Mouse (Mus musculus): Measurements from ENCODE around the gene Lrp6.

The Lrp6 gene

DNA sequence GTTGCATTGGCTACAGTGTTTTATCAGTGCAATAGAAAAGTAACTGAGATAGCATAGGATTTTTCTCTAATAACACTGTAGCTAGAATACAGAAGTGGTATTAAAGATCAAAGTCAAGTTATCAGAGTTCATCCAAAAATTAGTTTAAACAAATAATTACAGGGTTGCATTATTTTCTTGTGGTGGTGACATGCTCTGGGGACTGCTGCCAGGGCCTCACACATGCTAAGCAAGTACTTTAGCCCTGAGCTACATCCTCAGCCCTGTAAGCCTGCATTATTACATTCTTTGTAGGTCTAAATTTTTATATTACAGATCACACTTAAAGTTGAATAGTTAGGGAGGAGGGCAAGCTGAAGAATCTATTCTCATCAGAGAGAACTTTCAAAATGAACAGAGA lies 68.2 kb downstream of the Lrp6 start:
- DNase-seq (ENCODE audit: low read depth) = no peak

DNA sequence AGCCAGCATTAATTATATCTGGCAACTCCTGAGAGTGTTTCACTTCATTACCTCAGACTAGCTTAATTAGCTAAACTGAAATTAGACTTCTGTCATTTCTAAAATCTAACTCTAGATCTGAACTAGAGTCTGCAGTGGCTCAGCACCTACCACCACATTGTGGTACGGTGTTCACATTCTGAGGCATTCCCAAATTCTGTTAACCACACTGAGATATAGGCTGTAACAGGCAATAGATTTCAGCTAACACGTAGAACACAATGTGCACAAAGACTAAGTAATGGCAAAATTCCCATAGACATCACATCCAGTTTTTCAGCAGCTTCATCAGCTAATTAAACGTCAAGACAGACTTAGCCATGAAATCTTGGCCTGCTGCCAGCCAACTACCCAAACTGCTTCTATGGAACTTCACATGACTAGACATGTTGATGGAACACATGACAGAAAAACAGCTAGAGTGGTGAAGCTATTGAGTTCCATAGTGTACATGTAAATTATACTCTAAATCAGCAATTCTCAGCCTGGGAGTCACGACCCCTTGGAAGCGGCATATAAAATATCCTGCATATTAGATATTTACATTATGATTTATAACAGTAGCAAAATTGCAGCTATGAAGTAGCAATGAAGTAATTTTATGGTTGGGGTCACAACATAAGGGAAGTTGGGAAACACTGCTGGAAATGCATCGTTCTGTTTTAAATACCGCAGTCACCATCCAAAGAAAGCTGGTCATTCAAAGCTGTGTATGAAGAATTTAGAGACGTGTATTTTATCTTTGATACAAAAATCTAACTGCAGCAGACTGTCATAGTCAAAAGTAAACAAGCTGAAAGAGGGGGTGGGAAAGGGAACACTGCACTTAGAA lies 71.7 kb downstream of the Lrp6 start:
- no peak for DNase-seq (ENCODE audit: low read depth)

DNA sequence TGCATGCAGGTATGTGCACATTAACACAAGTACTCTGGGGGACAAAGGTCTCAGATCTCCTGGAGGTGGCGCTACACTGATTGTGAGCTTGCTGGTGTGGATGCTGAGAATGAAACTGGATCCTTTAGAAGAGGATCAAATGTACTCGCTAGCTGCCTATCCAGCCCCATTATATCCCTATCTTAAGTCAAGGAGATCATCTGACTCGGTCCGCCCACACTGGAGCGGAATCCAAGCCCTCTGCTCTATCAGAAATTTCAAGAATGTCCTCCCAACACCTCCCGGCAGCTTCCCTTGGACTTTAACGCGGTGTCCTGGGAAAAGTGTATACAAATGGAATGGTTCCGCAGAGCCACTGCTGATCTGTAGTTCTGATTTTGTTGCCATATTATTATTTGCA lies 77.1 kb downstream of the Lrp6 start:
- no peak for DNase-seq (ENCODE audit: low read depth)

DNA sequence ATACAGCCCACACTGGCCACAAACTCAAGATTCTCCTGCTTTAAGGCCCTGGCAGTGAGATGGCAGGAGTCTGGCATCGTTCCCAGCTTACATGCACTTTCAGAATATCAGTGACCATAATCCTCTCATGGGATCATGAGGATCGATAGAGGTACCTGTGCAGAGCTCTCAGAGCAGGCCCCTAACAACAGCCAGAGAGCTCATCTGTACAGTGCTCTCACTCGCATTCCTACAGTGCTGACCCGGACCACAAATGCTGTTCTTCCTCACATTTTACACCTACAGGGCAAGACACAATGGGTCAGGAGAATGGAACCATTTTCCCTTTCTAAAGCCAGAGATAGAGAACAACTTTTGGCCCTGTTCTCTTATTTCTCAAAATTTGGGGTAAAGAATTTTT lies 77.6 kb downstream of the Lrp6 start:
- no peak for DNase-seq (ENCODE audit: low read depth)

DNA sequence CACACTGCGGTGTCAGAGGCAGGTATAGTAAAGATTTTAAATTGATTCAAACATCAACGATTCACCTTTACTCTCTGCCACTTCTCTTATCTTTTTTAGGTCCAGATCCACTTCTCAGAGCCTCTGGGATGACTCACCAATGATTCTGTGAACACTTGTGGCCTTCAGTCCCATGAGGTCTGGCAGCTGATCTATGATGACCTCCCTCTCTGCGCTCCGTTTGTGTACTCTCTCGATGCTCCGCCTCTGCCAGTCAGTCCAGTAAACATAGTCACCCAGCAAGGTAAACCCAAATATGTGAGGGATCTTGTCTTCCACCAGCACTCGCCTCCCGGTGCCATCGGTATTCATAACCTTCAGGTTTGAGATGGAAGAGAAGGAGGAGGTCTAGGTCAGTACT lies 80.4 kb downstream of the Lrp6 start:
- DNase-seq (ENCODE audit: low read depth) = no peak

DNA sequence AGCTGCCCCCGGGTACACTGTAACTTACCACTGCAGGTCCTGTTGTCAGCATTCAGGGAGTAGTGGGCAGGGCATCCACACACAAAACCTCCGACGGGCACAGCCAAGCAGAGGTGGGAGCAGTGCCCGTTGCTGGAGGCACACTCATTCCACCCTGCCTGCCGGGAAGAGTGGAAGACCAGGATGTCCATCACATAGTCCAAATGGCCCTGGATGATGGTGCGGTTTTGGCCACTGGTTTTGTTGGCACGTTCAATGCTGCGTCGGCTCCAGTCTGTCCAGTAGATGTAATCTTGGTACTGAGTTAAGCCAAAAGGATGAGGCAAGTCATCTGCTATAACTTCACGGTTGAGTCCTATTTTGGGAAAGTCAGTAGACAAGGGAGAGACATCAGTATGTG lies 87.3 kb downstream of the Lrp6 start:
- DNase-seq (ENCODE audit: low read depth) = no peak

DNA sequence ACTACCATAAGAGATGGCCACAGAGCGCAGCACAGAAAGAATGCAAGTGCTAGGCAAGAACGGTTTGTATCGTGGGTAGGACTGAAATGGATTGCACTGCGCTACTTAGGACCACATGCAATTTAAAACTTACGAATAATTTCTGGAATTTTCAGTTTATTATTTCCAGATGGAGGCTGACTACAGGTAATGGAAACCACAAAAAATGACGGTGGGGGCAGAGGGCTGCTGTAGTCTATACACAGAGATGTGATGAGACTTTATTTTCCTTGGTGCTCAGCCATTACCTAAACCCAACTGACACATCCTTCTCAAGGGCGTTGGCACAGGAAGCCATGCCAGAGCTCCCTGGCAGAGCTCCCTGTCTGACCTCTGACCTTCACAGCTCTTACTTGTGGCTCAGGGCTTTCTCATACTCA lies 93.6 kb downstream of the Lrp6 start:
- DNase-seq (ENCODE audit: low read depth) = peak; percentile 88

DNA sequence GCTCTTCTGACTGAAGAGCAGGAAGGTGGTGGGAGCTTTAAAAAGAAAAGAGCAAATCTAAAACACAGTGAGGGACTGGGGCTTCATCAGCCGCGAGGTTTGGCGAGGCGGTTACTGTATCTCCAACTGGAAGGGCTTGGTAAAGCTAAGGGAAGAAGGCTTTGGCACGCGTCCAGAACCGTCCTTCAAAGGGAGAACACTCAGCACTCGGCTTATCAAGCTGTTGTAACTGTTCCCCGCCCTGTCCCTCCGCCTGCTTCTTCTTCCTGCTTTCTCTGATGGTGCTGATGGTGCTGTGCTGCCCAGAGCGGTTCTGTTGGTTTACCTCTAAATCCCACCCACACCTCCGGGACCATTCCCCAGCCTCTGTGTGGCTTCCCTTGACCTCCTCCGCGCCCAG lies 95.9 kb downstream of the Lrp6 start:
- no peak for DNase-seq (ENCODE audit: low read depth)

DNA sequence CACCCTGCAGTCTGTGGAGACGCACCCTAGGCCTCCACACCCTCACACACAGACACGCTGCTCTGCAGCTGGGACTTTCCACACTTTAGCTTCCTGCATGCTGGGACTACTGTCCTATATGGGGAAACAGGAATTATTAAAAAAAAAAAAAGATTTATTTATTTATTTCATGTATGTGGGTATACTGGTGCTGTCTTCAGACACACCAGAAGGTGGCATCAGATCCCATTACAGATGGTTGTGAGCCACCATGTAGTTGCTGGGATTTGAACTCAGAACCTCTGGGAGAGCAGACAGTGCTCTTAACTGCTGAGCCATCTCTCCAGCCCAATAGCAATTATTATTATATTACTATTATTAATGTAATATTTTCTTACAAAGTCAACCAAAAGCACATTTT lies 97.5 kb downstream of the Lrp6 start:
- DNase-seq (ENCODE audit: low read depth) = no peak

DNA sequence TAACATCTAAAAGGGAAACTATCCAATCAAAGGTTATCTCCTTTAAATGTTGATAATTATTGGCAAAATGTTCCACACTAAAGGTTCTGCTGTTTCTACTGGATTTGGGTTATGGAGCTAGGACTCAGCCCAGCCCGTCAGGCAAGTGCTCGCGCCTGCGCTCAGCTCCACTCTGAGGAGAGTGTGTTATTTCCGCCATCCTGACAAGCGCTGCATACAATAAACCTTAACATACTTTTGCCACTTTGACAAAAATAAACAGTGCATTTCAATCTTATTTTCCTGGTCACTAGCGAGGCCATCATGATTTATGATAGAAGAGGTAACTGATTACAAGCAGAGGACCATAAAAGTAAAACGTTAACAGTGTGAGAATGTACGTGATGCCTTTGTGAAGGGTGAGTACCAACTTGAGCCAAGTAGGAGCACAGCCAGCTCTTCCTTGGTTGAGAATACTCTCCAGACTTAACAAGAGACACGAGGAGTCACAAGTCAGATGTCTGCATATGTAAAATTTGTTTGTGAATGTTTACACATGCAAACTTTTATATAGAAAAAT lies 100.0 kb downstream of the Lrp6 start:
- no peak for DNase-seq (ENCODE audit: low read depth)

DNA sequence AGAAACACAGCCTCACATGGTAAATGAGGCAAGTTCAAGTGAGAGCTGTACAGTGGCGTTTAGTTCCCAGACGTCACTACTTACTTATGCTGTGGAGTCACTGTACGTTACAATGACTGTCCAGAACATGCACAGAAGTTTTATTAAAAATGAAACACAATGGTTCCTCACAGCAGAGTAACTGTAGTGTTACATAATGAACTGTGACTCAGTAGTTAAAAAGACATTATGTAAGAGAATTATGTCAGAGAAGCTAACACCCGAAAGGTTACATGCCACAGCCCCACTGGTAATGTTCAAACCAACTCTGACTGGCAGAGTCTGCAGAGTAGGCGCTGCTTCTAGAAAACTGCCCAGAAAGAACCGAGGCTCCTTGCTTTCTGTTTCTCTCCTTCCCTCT lies 105.6 kb downstream of the Lrp6 start:
- DNase-seq (ENCODE audit: low read depth) = no peak

DNA sequence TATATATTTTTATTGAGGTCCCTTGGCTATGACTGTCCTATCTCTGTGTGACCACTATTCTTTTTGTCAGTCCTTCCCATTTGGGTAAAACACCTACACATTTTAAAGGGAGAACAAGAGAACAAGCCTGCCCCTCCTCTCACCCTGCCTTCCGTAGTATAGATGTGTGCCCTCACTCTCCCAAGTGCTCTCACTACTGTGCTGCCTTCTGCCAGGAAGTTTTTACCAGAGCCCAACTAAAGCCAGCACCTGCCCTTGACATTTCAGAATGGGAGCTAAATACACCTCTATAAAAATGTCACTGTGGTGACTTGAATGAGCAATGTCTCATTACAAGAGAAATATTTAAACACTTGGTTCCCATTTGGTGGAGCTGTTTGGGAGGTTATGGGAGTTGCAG lies 108.4 kb downstream of the Lrp6 start:
- no peak for DNase-seq (ENCODE audit: low read depth)

DNA sequence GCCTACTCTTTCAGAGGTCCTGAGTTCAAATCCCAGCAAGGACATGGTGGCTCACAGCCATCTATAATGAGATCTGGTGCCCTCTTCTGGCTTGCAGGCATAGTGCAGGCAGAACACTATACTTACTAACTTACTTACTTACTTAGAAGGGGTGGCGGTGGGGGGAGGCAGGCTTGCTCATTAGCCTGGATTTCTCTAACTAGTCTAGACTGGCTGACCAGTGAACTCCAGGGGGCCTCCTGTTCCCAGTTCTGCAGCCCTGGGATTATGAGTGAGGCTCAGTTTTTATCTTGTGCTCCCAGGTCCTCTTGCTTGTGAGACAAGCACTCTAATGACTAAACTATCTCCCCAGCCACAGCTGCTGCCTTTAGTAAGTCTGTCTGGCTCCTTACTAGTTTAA lies 112.7 kb downstream of the Lrp6 start:
- DNase-seq (ENCODE audit: low read depth) = no peak

DNA sequence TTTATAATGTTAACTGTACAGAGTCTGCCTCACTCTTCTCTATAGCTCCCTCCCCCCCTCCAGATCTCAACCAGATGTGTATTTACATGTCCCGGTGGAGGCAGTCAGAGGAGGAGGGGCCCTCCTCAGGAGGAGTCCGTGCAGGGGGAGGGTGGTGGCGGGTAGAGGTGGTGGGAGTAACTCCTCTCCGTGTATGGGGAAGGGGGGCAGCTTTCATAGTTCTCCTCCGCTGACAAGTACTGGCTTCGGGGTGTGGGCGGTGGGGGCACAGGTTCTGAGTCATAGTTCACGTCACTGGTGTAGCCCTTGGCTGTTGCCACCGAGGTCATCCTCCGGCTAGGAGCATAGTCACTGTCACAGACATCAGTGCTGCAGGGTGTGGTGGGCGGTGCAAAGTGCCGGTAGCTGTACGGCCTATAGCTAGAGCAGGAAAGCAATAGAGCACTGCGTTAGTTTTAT lies 116.1 kb downstream of the Lrp6 start:
- DNase-seq (ENCODE audit: low read depth) = no peak

DNA sequence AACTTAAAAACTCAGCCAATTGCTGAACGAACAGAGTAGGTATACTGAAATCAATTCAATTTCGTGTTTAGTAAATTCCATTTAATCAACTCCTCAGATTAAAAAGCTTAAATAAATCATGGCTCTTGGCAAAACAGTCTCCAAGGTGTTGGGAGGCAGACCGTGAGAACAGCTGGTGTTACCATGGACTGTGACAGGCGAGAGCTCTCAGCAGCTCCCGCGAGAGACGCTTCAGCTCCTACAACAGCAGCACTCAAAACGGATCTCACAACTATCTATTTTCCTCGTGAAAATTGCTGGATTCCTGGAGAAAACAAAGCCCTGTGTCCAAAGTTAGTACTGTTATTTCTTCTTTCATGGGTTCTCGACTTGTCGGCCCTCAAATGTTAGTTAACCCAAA lies 116.8 kb downstream of the Lrp6 start:
- no peak for DNase-seq (ENCODE audit: low read depth)

DNA sequence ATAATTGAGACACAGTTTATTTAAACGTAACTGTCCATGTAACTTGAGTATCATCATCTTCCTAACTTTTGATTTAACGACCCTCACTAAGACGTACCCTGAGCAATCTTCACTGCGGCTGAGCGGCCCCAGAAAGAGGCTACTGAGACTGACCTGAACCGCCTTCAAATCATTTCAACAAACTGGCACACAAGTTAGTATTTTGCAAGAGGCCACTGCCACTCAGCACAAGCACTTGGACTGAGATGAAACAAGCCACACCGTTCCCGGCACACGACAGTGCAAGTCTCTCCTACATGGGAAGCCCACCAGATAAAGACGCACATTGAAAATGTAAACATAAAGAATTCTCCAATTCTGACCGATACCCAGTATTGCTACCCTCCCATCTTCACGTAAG lies 118.3 kb downstream of the Lrp6 start:
- DNase-seq (ENCODE audit: low read depth) = no peak

DNA sequence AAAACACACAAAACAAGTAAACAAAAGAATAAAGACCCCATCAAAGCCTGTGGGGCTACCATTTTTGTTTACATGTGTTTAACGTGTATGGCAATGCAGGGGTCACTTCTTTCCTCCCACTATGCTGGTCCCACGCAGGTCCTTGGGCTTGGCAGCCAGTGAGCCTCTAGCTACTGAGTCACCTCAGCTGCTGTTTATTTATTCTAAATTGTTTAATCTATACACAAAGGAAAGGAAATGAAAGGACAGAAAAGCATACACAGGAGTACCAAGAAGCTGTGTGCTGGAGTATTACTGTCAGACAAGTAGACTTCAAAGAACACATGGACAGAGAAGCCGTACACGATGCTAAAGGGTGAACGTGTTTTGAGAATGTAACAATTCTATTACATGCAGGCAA lies 122.8 kb downstream of the Lrp6 start:
- no peak for DNase-seq (ENCODE audit: low read depth)

DNA sequence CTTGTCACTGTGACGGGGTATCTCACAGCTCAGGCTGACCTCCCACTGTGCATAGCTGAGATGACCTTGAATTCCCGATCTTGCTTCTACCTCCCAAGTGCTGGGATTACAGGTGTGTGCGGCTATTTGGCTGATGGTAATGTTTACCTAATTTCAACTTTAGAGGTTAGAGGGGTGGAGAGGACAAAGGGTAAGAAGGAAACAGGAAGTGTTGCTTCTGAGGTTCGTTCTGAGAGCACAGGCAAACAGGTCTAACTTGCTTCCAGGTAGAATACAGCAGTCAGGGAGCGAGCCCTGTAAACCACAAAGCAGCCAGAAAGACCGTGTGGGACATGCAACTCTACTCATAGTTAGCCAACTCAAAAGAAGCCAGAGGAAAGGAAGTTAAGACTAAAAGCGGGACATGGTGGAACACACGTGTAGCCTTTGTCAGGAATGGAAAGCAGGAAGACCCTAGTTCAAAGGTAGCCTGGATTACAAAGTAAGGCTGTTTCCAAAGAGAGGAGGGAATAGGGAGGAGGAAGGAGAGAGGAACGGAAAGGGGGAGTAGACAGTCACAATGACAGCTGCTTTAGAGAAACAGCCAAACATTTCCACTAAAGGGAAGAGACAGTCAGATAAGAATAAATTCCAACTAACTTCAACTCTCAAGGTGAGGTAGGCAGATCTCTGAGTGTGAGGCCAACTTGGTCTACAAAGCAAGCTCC lies 123.4 kb downstream of the Lrp6 start:
- DNase-seq (ENCODE audit: low read depth) = no peak

DNA sequence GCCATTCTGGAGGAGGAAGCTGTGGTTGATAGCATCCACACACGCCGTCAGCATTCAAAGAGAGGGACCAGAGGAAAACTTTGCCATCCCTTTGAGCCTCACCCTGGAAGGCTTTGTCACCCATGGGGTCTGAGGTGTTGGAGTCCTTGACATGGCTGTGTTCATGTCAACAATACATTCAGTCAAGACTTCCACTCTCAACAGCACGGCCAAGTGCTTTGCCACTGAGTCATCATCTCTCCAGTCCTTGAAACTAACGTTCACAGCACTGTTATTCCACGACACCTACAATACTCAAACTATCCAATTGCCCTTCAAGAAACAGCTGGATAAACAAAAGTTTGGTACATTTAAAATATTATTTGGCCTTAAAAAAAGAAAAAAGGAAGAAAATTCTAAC lies 124.5 kb downstream of the Lrp6 start:
- DNase-seq (ENCODE audit: low read depth) = no peak

DNA sequence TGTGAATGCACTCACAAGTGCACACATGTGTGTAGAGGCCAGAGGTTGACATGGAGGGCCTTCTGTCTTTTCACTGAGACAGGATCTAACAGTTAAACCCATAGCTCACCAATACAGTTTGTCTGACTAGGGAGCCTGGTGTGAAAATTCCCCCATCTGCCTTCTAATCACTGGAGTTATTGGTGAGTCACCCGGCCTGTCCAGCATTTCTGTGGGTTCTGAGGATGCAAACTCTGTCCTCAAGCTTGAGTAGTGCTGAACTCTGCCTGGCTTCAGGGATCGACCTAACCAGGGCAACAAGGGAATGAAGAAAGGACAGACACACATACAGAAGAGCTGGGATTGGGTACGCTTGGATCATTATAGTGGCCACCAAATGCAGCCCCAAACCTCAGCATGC lies 125.0 kb downstream of the Lrp6 start:
- no peak for DNase-seq (ENCODE audit: low read depth)

DNA sequence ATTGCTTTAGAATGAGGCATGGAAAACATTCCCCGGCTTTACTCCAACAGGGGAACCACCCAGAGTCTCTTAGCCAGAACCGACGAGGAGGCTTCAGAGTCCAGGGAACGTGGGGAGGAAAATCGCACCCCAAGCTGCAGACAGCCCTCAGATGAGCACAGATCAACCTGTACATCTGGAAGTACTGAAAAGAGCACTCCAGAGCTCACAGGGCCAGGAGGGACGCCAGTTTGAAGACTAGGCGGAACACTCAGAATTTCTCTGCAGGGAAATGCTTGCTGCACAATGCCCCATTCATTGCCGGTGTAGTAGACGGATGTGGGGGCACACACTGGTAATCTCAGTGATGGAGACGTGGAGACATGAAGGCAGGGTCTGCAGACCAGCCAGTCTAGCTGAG lies 126.7 kb downstream of the Lrp6 start:
- no peak for DNase-seq (ENCODE audit: low read depth)

DNA sequence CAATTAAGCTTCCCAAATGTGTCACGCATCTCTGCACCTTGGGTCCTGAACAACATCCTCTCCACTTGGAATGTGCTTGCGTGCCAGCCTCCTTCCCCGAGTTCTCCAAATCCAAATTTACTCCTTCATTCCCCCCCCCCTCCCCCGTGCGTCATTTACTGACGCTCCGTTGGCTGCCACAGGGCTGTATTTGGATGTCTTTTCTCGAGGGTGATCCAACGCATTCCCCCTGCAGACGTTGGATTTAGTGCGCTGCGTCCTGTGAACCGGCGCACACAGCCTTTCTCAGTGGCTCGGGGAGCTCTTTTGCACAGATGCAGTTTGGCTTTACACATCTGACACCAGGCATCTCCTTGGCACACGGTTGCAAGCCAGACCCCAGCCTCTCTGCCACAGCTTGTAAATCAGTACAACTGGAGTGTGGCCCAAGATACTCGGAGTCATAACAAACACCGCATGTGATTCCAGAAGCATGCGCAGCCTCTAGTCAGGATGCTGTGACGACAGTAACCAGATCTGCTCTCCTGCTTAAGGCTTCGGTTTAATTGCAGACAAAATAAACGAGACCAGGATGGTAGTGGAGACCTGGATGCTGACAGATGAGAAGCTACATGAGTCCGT lies 127.3 kb downstream of the Lrp6 start:
- DNase-seq (ENCODE audit: low read depth) = peak; percentile 98

DNA sequence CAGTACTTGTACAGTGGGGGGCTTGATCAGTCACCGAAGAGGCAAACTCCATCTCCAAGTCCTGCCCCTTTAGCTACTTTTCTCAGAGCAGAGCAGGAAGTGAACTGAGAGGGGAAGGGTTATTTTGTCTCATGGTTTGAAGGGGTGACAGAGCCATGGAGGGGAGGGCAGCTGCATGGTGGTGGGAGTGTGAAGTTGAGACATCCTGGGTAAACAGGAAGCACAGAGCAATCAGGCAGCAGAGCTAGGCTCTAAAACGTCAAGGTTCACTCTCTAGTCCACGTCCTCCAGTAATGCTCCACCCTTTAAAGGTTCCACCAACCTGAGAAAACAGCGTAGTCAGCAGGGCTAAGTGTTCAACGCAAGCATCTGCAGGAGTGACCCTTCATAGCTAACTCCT lies 129.8 kb downstream of the Lrp6 start:
- DNase-seq (ENCODE audit: low read depth) = no peak
